Mouse (Mus musculus) lung, postnatal 25 days (tissue): ENCODE data around the gene Pdgfb.
A peak's percentile ranks its signal among the peaks of the same experiment; 100 is the strongest.

Source experiments
- DNase-seq: peaks from one replicate; pipeline ENCODE4 v3.0.0; 2022; ENCODE audit warnings: low spot score

The Pdgfb gene

GRCm38 (mm10) chr15:80034366-80034765 lies 19.6 kb upstream of the Pdgfb start:
- DNase-seq, result no peak

- DNase-seq, result no peak
Observed at GRCm38 (mm10) chr15:80031133-80031532, 16.4 kb upstream of the Pdgfb start.

GRCm38 (mm10) chr15:80030399-80030798 lies 15.6 kb upstream of the Pdgfb start:
- DNase-seq, result no peak

GRCm38 (mm10) chr15:80028862-80029261 lies 14.1 kb upstream of the Pdgfb start:
- no peak for DNase-seq

GRCm38 (mm10) chr15:80026689-80027353 lies 12.0 kb upstream of the Pdgfb start:
- no peak for DNase-seq

GRCm38 (mm10) chr15:80026061-80026460 lies 11.3 kb upstream of the Pdgfb start:
- DNase-seq, result no peak

- DNase-seq, result no peak
Observed at GRCm38 (mm10) chr15:80025615-80026014, 10.8 kb upstream of the Pdgfb start.

- DNase-seq, result no peak
Observed at GRCm38 (mm10) chr15:80024331-80025313, 9.8 kb upstream of the Pdgfb start.

- DNase-seq, result no peak
Observed at GRCm38 (mm10) chr15:80020516-80020915, 5.7 kb upstream of the Pdgfb start.

- no peak for DNase-seq
Observed at GRCm38 (mm10) chr15:80019625-80020024, 4.8 kb upstream of the Pdgfb start.

GRCm38 (mm10) chr15:80019220-80019619 lies 4.4 kb upstream of the Pdgfb start:
- no peak for DNase-seq

- DNase-seq, result no peak
Observed at GRCm38 (mm10) chr15:80016563-80017301, 2.0 kb upstream of the Pdgfb start.

GRCm38 (mm10) chr15:80015211-80015952 lies 605 bp upstream of the Pdgfb start:
- DNase-seq, result no peak

GRCm38 (mm10) chr15:80014031-80014320 lies 801 bp downstream of the Pdgfb start:
- DNase-seq, result no peak

GRCm38 (mm10) chr15:80013256-80014030 lies 1.3 kb downstream of the Pdgfb start:
- no peak for DNase-seq

- DNase-seq, result peak; percentile 88
Observed at GRCm38 (mm10) chr15:80012527-80013201, 2.1 kb downstream of the Pdgfb start.

- DNase-seq, result no peak
Observed at GRCm38 (mm10) chr15:80011778-80012526, 2.8 kb downstream of the Pdgfb start.

GRCm38 (mm10) chr15:80011194-80011593 lies 3.6 kb downstream of the Pdgfb start:
- DNase-seq, result no peak

- no peak for DNase-seq
Observed at GRCm38 (mm10) chr15:80010182-80010558, 4.6 kb downstream of the Pdgfb start.
